Mouse (Mus musculus): ENCODE results near the gene Nes.

The Nes gene

GRCm38 (mm10) chr3:87970939-87971488, at the start of gene Nes:
Gene Nes (plus strand): TSS chr3:87971078.
- CTCF ChIA-PET: interaction anchor here (0.9 kb wide), 1 partner anchor 10 kb away, joined by 3 read pairs; no protein-coding TSS in a partner anchor

- CTCF ChIA-PET: no interaction called here
These were observed 45.9 kb upstream of the Nes start for GRCm38 (mm10) chr3:87924996-87925395.

GRCm38 (mm10) chr3:87927452-87927851, 43.4 kb upstream of the Nes start:
- CTCF ChIA-PET: no interaction called here

GRCm38 (mm10) chr3:87929341-87930077, 41.4 kb upstream of the Nes start:
- CTCF ChIA-PET: no interaction called here

GRCm38 (mm10) chr3:87930078-87930795, 40.6 kb upstream of the Nes start, which contains the start of the genes Isg20l2 and Rrnad1:
Gene Isg20l2 (plus strand): TSS chr3:87930314.
Gene Rrnad1 (minus strand): TSS chr3:87930717.
- CTCF ChIA-PET: no interaction called here

GRCm38 (mm10) chr3:87934026-87934425, 36.9 kb upstream of the Nes start:
- CTCF ChIA-PET: no interaction called here

GRCm38 (mm10) chr3:87934501-87934900, 36.4 kb upstream of the Nes start:
- CTCF ChIA-PET: interaction anchor here (0.8 kb wide), 1 partner anchor 1148 kb away, joined by 3 read pairs; no protein-coding TSS in a partner anchor

GRCm38 (mm10) chr3:87935201-87935600, 35.7 kb upstream of the Nes start:
- CTCF ChIA-PET: interaction anchor here (0.8 to 1.4 kb wide), 2 partner anchors 26 to 1149 kb away, joined by 3 to 7 read pairs; no protein-coding TSS in a partner anchor

- CTCF ChIA-PET: interaction anchor here (0.5 to 1.4 kb wide), 4 partner anchors 11 to 1354 kb away, joined by 3 to 7 read pairs (median 4); no protein-coding TSS in a partner anchor
These were observed 35.1 kb upstream of the Nes start for GRCm38 (mm10) chr3:87935776-87936175.

- CTCF ChIA-PET: no interaction called here
These were observed 30.3 kb upstream of the Nes start for GRCm38 (mm10) chr3:87940611-87941010.

- CTCF ChIA-PET: no interaction called here
These were observed 28.4 kb upstream of the Nes start for GRCm38 (mm10) chr3:87942471-87942870.

GRCm38 (mm10) chr3:87943586-87943985, 27.3 kb upstream of the Nes start:
- CTCF ChIA-PET: interaction anchor here (0.5 kb wide), 1 partner anchor 388 kb away, joined by 20 read pairs; no protein-coding TSS in a partner anchor

GRCm38 (mm10) chr3:87944838-87945600, 25.9 kb upstream of the Nes start:
- CTCF ChIA-PET: no interaction called here

- CTCF ChIA-PET: interaction anchor here (1.2 kb wide), 1 partner anchor 10 kb away, joined by 3 read pairs; no protein-coding TSS in a partner anchor
These were observed 24.9 kb upstream of the Nes start for GRCm38 (mm10) chr3:87945781-87946540.

- CTCF ChIA-PET: interaction anchor here (1.2 kb wide), 1 partner anchor 10 kb away, joined by 3 read pairs; no protein-coding TSS in a partner anchor
These were observed 24.4 kb upstream of the Nes start for GRCm38 (mm10) chr3:87946541-87946860.

GRCm38 (mm10) chr3:87947056-87947810, 23.6 kb upstream of the Nes start:
- CTCF ChIA-PET: interaction anchor here (1.2 kb wide), 1 partner anchor 11 kb away, joined by 3 read pairs; no protein-coding TSS in a partner anchor

GRCm38 (mm10) chr3:87947811-87948199, 23.1 kb upstream of the Nes start:
- CTCF ChIA-PET: interaction anchor here (0.7 kb wide), 1 partner anchor 48 kb away, joined by 7 read pairs; no protein-coding TSS in a partner anchor

GRCm38 (mm10) chr3:87948378-87949265, 22.3 kb upstream of the Nes start, which contains the start of gene Crabp2:
Gene Crabp2 (plus strand): TSS chr3:87948666.
- CTCF ChIA-PET: interaction anchor here (0.7 kb wide), 2 partner anchors 48 to 90 kb away, joined by 5 to 7 read pairs; no protein-coding TSS in a partner anchor

Data from spleen, embryonic (tissue).